In genomic region chr6:143170166-143170960, GRCm38 (mm10) we compare ENCODE assay signal across 14 mouse cellular contexts. TPM values are rescaled to one million over a fixed set of nuclear protein-coding genes. Genes with fewer than 3 reads are reported as not detected.
A peak's percentile ranks its signal among the peaks of the same experiment; 100 is the strongest.
DNase-seq lines count a peak whose midpoint lies in the region; ATAC-seq and TF ChIP-seq lines count a peak whose summit lies in the region.
"Had no signal": no experiment of that assay in that cellular context is flagged by ENCODE, and none has a peak within 500 bp of the region (broad histone marks: within the 10 kb centered on the region; RNA-seq: fewer than 3 reads in every experiment).

No protein-coding gene starts in this region.

- no peak overlapping the region for H3K27ac ChIP-seq in forebrain, postnatal 0 days (ENCODE audit: low read depth, low read length)
- H3K27ac ChIP-seq in forebrain, embryonic 10.5 days: no peak overlapping the region
- H3K27ac ChIP-seq in left cerebral cortex, adult 2 months: no peak overlapping the region
- H3K27ac ChIP-seq in brown adipose tissue, adult 24 weeks (replicated peaks; ENCODE audit: low read depth, low read length): peak overlapping the region; percentile 69
- H3K27ac ChIP-seq: intestine, embryonic 15.5 days; limb, embryonic 12.5 days had no signal

- 0 out of 2 replicates have a peak overlapping the region, but pooled peaks have one; percentile 3 for H3K9ac ChIP-seq in forebrain, postnatal 0 days
- H3K9ac ChIP-seq: embryonic facial prominence, embryonic 12.5 days; intestine, embryonic 15.5 days; limb, embryonic 12.5 days had no signal

- 86% methylated on average over 4 of the region's 4 CpGs for WGBS in forebrain, postnatal 0 days
- 92% methylated on average over 4 of the region's 4 CpGs for WGBS in forebrain, embryonic 10.5 days

- no peaks in the 10 kb centered on the region for H3K9me3 ChIP-seq in forebrain, postnatal 0 days (ENCODE audit: low read length)
- H3K9me3 ChIP-seq in forebrain, embryonic 10.5 days: no peaks in the 10 kb centered on the region
- H3K9me3 ChIP-seq: embryonic facial prominence, embryonic 12.5 days; intestine, embryonic 15.5 days had no signal

- no peak for DNase-seq in forebrain, postnatal 0 days
- DNase-seq in forebrain, embryonic 10.5 days (ENCODE audit: extremely low spot score, low spot score): no peak
- DNase-seq in left cerebral cortex, adult 2 months (ENCODE audit: extremely low spot score in 1 of 2, low spot score in 2 of 2): no peak
- no peak for DNase-seq in left cerebral cortex, adult 9 months (ENCODE audit: low spot score in 2 of 2)
- peak; percentile 65 for DNase-seq in CD4-positive helper T cell, adult 2 months (ENCODE audit: low read depth, low spot score)
- no peak for DNase-seq in yolk sac, embryonic 10.5 days (ENCODE audit: low spot score)
- no peak for DNase-seq in cerebellum, postnatal 25 days
- DNase-seq: cerebellum, adult 9-10 months; lung, postnatal 4 days had no signal

- intact Hi-C loops in left cerebral cortex, adult 2 months (cut with DNase I): no loop called here

- peak overlapping the region; percentile 8; the same call in 1 of the 2 replicates for H3K4me2 ChIP-seq in forebrain, postnatal 0 days (ENCODE audit: low read depth)
- H3K4me2 ChIP-seq: embryonic facial prominence, embryonic 12.5 days had no signal

- H3K4me1 ChIP-seq in forebrain, postnatal 0 days (ENCODE audit: insufficient read depth): peaks cover 16% of the 10 kb centered on the region
- H3K4me1 ChIP-seq in forebrain, embryonic 10.5 days: peaks cover 44% of the 10 kb centered on the region
- peaks cover 21% of the 10 kb centered on the region for H3K4me1 ChIP-seq in brown adipose tissue, adult 24 weeks (ENCODE audit: control insufficient read depth, insufficient read depth, insufficient read length, low read length)

- no peaks in the 10 kb centered on the region for H3K27me3 ChIP-seq in forebrain, postnatal 0 days (ENCODE audit: insufficient read depth, low read length)
- H3K27me3 ChIP-seq in forebrain, embryonic 10.5 days (ENCODE audit: poor library complexity, severe bottlenecking): peaks cover 11% of the 10 kb centered on the region
- H3K27me3 ChIP-seq: embryonic facial prominence, embryonic 12.5 days; intestine, embryonic 15.5 days; limb, embryonic 12.5 days; Patski had no signal

- no peak for ATAC-seq in forebrain, postnatal 0 days
- ATAC-seq: intestine, embryonic 15.5 days; Patski had no signal

- TF ChIP-seq CTCF in forebrain, postnatal 0 days (IDR thresholded peaks at IDR 0.05; ENCODE audit: low read depth): no peak
- TF ChIP-seq CTCF in left cerebral cortex, adult 2 months (IDR thresholded peaks at IDR 0.05): no peak

- H3K4me3 ChIP-seq in forebrain, postnatal 0 days (ENCODE audit: low read depth, low read length): no peak overlapping the region
- H3K4me3 ChIP-seq in forebrain, embryonic 10.5 days: no peak overlapping the region
- H3K4me3 ChIP-seq in left cerebral cortex, adult 2 months: peak overlapping the region; percentile 3; the same call in 1 of the 2 replicates
- no peak overlapping the region for H3K4me3 ChIP-seq in brown adipose tissue, adult 24 weeks (ENCODE audit: insufficient read depth, low read depth, low read length)
- H3K4me3 ChIP-seq: embryonic facial prominence, embryonic 12.5 days; intestine, embryonic 15.5 days; limb, embryonic 12.5 days had no signal

- no peaks in the 10 kb centered on the region for H3K36me3 ChIP-seq in forebrain, postnatal 0 days (ENCODE audit: insufficient read depth)
- H3K36me3 ChIP-seq in forebrain, embryonic 10.5 days (replicated peaks): peaks cover 36% of the 10 kb centered on the region
- H3K36me3 ChIP-seq: intestine, embryonic 15.5 days had no signal

RNA-seq across cellular contexts. Expression of gene Etnk1, which starts 3.3 kb away (rescaled TPM):
- 92.4 and 116 TPM in 2 replicates for total RNA-seq in forebrain, postnatal 0 days (2014; rRNA removed)
- polyA plus RNA-seq in forebrain, postnatal 0 days (2015; fragmentation: Nextera tagmentation; extraction: Ambion mirVana): 14.1 and 24.8 TPM in 2 replicates
- 20.6 and 21.0 TPM in 2 replicates for polyA plus RNA-seq in forebrain, embryonic 10.5 days (2016; fragmentation: Nextera tagmentation; extraction: Ambion mirVana)
- 100 to 1,000 TPM; 199 to 201 TPM for total RNA-seq in left cerebral cortex, adult 2 months (2021)
- polyA plus RNA-seq in brown adipose tissue, adult 24 weeks (2012; ENCODE audit: insufficient read depth, insufficient read length, missing spikeins): 23.8 and 23.9 TPM in 2 replicates
